Mouse (Mus musculus): ENCODE measurements around the gene Prim2. TPM values are rescaled to one million over a fixed set of nuclear protein-coding genes. Genes with fewer than 3 reads are reported as not detected.

The Prim2 gene
- polyA plus RNA-seq, 1 experiment, result 0.91 TPM

GRCm38 (mm10) chr1:33480382-33480781 lies 189.2 kb downstream of the Prim2 start:
- Histone ChIP-seq H3K27me3 (ENCODE audit: control insufficient read depth) (no peaks in the 10 kb centered on the region), H3K9me3 (ENCODE audit: control insufficient read depth, low read length) (no peaks in the 10 kb centered on the region), H3K4me1 (ENCODE audit: control insufficient read depth) (no peaks in the 10 kb centered on the region), H3K4me3 (replicated peaks) (no peak overlapping the region), H3K36me3 (ENCODE audit: control insufficient read depth) (peaks cover 54% of the 10 kb centered on the region)
- TF ChIP-seq TAL1 (IDR thresholded peaks at IDR 0.05; ENCODE audit: low read length) (no peak), GATA1 (IDR thresholded peaks at IDR 0.05; ENCODE audit: low read length) (no peak)

GRCm38 (mm10) chr1:33471069-33471468 lies 198.5 kb downstream of the Prim2 start:
- TF ChIP-seq GATA1 (IDR thresholded peaks at IDR 0.05; ENCODE audit: low read length), result no peak
- no peak for TF ChIP-seq TAL1 (IDR thresholded peaks at IDR 0.05; ENCODE audit: low read length)
- Histone ChIP-seq H3K27me3 (ENCODE audit: control insufficient read depth) (no peaks in the 10 kb centered on the region), H3K4me1 (ENCODE audit: control insufficient read depth) (no peaks in the 10 kb centered on the region), H3K9me3 (ENCODE audit: control insufficient read depth, low read length) (no peaks in the 10 kb centered on the region), H3K4me3 (replicated peaks) (no peak overlapping the region), H3K36me3 (ENCODE audit: control insufficient read depth) (peaks cover 53% of the 10 kb centered on the region)

GRCm38 (mm10) chr1:33470222-33470621 lies 199.4 kb downstream of the Prim2 start:
- Histone ChIP-seq H3K4me1 (ENCODE audit: control insufficient read depth) (no peaks in the 10 kb centered on the region), H3K9me3 (ENCODE audit: control insufficient read depth, low read length) (no peaks in the 10 kb centered on the region), H3K27me3 (ENCODE audit: control insufficient read depth) (no peaks in the 10 kb centered on the region), H3K36me3 (ENCODE audit: control insufficient read depth) (peaks cover 53% of the 10 kb centered on the region), H3K4me3 (replicated peaks) (no peak overlapping the region)
- TF ChIP-seq TAL1 (IDR thresholded peaks at IDR 0.05; ENCODE audit: low read length) (no peak), GATA1 (IDR thresholded peaks at IDR 0.05; ENCODE audit: low read length) (no peak)

- Histone ChIP-seq H3K36me3 (ENCODE audit: control insufficient read depth) (peaks cover 52% of the 10 kb centered on the region), H3K9me3 (ENCODE audit: control insufficient read depth, low read length) (no peaks in the 10 kb centered on the region), H3K4me1 (ENCODE audit: control insufficient read depth) (no peaks in the 10 kb centered on the region), H3K4me3 (replicated peaks) (no peak overlapping the region), H3K27me3 (ENCODE audit: control insufficient read depth) (no peaks in the 10 kb centered on the region)
- no peak for TF ChIP-seq GATA1 (IDR thresholded peaks at IDR 0.05; ENCODE audit: low read length)
- no peak for TF ChIP-seq TAL1 (IDR thresholded peaks at IDR 0.05; ENCODE audit: low read length)
These were observed 205.4 kb downstream of the Prim2 start for GRCm38 (mm10) chr1:33464234-33464633.

- no peaks in the 10 kb centered on the region for H3K9me3 ChIP-seq (ENCODE audit: control insufficient read depth, low read length)
- no peaks in the 10 kb centered on the region for H3K27me3 ChIP-seq (ENCODE audit: control insufficient read depth)
- no peaks in the 10 kb centered on the region for H3K4me1 ChIP-seq (ENCODE audit: control insufficient read depth)
- H3K36me3 ChIP-seq (ENCODE audit: control insufficient read depth), result peaks cover 40% of the 10 kb centered on the region
- TF ChIP-seq TAL1 (IDR thresholded peaks at IDR 0.05; ENCODE audit: low read length), result no peak
- TF ChIP-seq GATA1 (IDR thresholded peaks at IDR 0.05; ENCODE audit: low read length), result no peak
- no peak overlapping the region for H3K4me3 ChIP-seq (replicated peaks)
These were observed 208.9 kb downstream of the Prim2 start for GRCm38 (mm10) chr1:33460703-33461102.

- no peak for TF ChIP-seq TAL1 (IDR thresholded peaks at IDR 0.05; ENCODE audit: low read length)
- no peak for TF ChIP-seq GATA1 (IDR thresholded peaks at IDR 0.05; ENCODE audit: low read length)
- peaks cover 41% of the 10 kb centered on the region for H3K36me3 ChIP-seq (ENCODE audit: control insufficient read depth)
- H3K9me3 ChIP-seq (ENCODE audit: control insufficient read depth, low read length), result no peaks in the 10 kb centered on the region
- H3K27me3 ChIP-seq (ENCODE audit: control insufficient read depth), result no peaks in the 10 kb centered on the region
- H3K4me3 ChIP-seq (replicated peaks), result no peak overlapping the region
- H3K4me1 ChIP-seq (ENCODE audit: control insufficient read depth), result no peaks in the 10 kb centered on the region
These were observed 209.3 kb downstream of the Prim2 start for GRCm38 (mm10) chr1:33460262-33460661.

GRCm38 (mm10) chr1:33458950-33459349 lies 210.6 kb downstream of the Prim2 start:
- no peak for TF ChIP-seq TAL1 (IDR thresholded peaks at IDR 0.05; ENCODE audit: low read length)
- no peak for TF ChIP-seq GATA1 (IDR thresholded peaks at IDR 0.05; ENCODE audit: low read length)
- H3K27me3 ChIP-seq (ENCODE audit: control insufficient read depth), result no peaks in the 10 kb centered on the region
- no peaks in the 10 kb centered on the region for H3K9me3 ChIP-seq (ENCODE audit: control insufficient read depth, low read length)
- H3K4me1 ChIP-seq (ENCODE audit: control insufficient read depth), result no peaks in the 10 kb centered on the region
- H3K4me3 ChIP-seq (replicated peaks), result no peak overlapping the region
- H3K36me3 ChIP-seq (ENCODE audit: control insufficient read depth), result peaks cover 49% of the 10 kb centered on the region

- H3K4me3 ChIP-seq (replicated peaks), result no peak overlapping the region
- H3K36me3 ChIP-seq (ENCODE audit: control insufficient read depth), result peaks cover 32% of the 10 kb centered on the region
- H3K4me1 ChIP-seq (ENCODE audit: control insufficient read depth), result no peaks in the 10 kb centered on the region
- H3K9me3 ChIP-seq (ENCODE audit: control insufficient read depth, low read length), result no peaks in the 10 kb centered on the region
- TF ChIP-seq GATA1 (IDR thresholded peaks at IDR 0.05; ENCODE audit: low read length), result no peak
- no peak for TF ChIP-seq TAL1 (IDR thresholded peaks at IDR 0.05; ENCODE audit: low read length)
- H3K27me3 ChIP-seq (ENCODE audit: control insufficient read depth), result no peaks in the 10 kb centered on the region
These were observed 215.3 kb downstream of the Prim2 start for GRCm38 (mm10) chr1:33454251-33454650.

- no peaks in the 10 kb centered on the region for H3K4me1 ChIP-seq (ENCODE audit: control insufficient read depth)
- TF ChIP-seq GATA1 (IDR thresholded peaks at IDR 0.05; ENCODE audit: low read length) (no peak), TAL1 (IDR thresholded peaks at IDR 0.05; ENCODE audit: low read length) (no peak)
- H3K4me3 ChIP-seq (replicated peaks), result no peak overlapping the region
- no peaks in the 10 kb centered on the region for H3K27me3 ChIP-seq (ENCODE audit: control insufficient read depth)
- no peaks in the 10 kb centered on the region for H3K9me3 ChIP-seq (ENCODE audit: control insufficient read depth, low read length)
- peaks cover 26% of the 10 kb centered on the region for H3K36me3 ChIP-seq (ENCODE audit: control insufficient read depth)
These were observed 216.3 kb downstream of the Prim2 start for GRCm38 (mm10) chr1:33453299-33453698.

GRCm38 (mm10) chr1:33447179-33447578 lies 222.4 kb downstream of the Prim2 start:
- H3K27me3 ChIP-seq (ENCODE audit: control insufficient read depth), result no peaks in the 10 kb centered on the region
- H3K4me3 ChIP-seq (replicated peaks), result no peak overlapping the region
- 0 out of 2 replicates have a peak, but pooled peaks cover 3% of the 10 kb centered on the region for H3K9me3 ChIP-seq (ENCODE audit: control insufficient read depth, low read length)
- no peak for TF ChIP-seq GATA1 (IDR thresholded peaks at IDR 0.05; ENCODE audit: low read length)
- no peak for TF ChIP-seq TAL1 (IDR thresholded peaks at IDR 0.05; ENCODE audit: low read length)
- H3K4me1 ChIP-seq (ENCODE audit: control insufficient read depth), result no peaks in the 10 kb centered on the region
- no peaks in the 10 kb centered on the region for H3K36me3 ChIP-seq (ENCODE audit: control insufficient read depth)
